Comparison of ENCODE assay signal across 19 mouse cellular contexts in the genomic region with DNA sequence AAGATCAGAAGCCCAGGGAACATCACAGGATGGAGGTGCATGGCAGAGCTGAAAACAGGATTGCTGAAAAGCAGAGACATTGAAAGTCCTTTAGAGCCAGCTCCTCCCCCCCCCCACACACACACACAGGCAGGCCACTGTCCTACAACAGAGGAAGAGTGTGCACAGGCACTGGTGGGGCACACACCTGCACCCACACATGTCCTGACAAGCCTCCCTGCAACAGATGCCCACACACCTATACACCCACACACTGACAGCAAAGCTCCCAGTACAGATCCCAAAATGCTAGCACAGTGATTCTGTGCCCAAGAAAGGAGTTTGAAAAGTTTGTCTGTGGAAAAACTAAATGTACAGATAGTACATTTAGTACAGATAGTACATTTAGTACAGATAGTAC. TPM values are rescaled to one million over a fixed set of nuclear protein-coding genes. Genes with fewer than 3 reads are reported as not detected.
DNase-seq lines count a peak whose midpoint lies in the region; ATAC-seq lines count a peak whose summit lies in the region.
"Had no signal": no experiment of that assay in that cellular context is flagged by ENCODE, and none has a peak within 500 bp of the region (broad histone marks: within the 10 kb centered on the region; RNA-seq: fewer than 3 reads in every experiment).

No protein-coding gene starts in this region.

- intact Hi-C loops in left cerebral cortex, postnatal 10 days (cut with DNase I) = no loop called here
- intact Hi-C loops in left cerebral cortex, postnatal 36 days (cut with DNase I) = loop anchor here (5.0 kb wide), 1 partner anchor 93 kb away; no protein-coding TSS in a partner anchor

- DNase-seq in left cerebral cortex, adult 9 months (ENCODE audit: low spot score in 2 of 2) = peak; percentile 25 to 29
- DNase-seq in left cerebral cortex, postnatal 10 days (ENCODE audit: extremely low spot score in 1 of 2, low spot score in 2 of 2) = no peak
- DNase-seq in right cerebral cortex, adult 2 months (ENCODE audit: low spot score in 2 of 2) = peak; percentile 31 to 38
- no peak for DNase-seq in right cerebral cortex, postnatal 14 days
- peak; percentile 40 for DNase-seq in brain, adult 2 months (ENCODE audit: low read depth, low spot score)
- peak; percentile 37 to 66 for DNase-seq in left cerebral cortex, postnatal 36 days (ENCODE audit: low spot score in 2 of 2)
- DNase-seq: adrenal gland, adult 2 months; adrenal gland, postnatal 25 days; cerebellum, adult 11 months; cerebellum, adult 8-10 months; cerebellum, postnatal 14 days; embryo, embryonic 11 days; gastrocnemius, adult 2 months; gastrocnemius, postnatal 25 days had no signal

- ATAC-seq in cerebellum, adult (ENCODE audit: insufficient number of reproducible peaks, low FRiP score, low TSS enrichment) = no peak
- ATAC-seq: forebrain, embryonic 14.5 days had no signal

RNA-seq across cellular contexts. Expression of a gene that starts 43.0 kb away (rescaled TPM):
- total RNA-seq in left cerebral cortex, postnatal 10 days (2021) = not detected
- not detected for total RNA-seq in left cerebral cortex, postnatal 36 days (2021)
- total RNA-seq: adrenal gland, postnatal 25 days; common myeloid progenitor, adult 5-6 weeks; ES-E14; gastrocnemius, adult 2 months; gastrocnemius, postnatal 25 days; heart, postnatal 25 days had no signal

Comparison
In these comparisons a context has a peak if more than half of its experiments do, and no peak if none do; other contexts are left out.
1. DNase-seq: peak in left cerebral cortex, adult 9 months (2 of 2), right cerebral cortex, adult 2 months (2 of 2), brain, adult 2 months (single experiment) and left cerebral cortex, postnatal 36 days (2 of 2); none in left cerebral cortex, postnatal 10 days (0 of 2) and right cerebral cortex, postnatal 14 days (single experiment).